Mouse (Mus musculus) embryo, embryonic 11 days (tissue): ENCODE results near the gene Mcam.
"Not testable (repeated sequence)": the region's sequence is repeated elsewhere in the genome, so short reads cannot be mapped to it uniquely, and the experiment has no call there.

Experiments used
- DNase-seq: peaks from one replicate; pipeline ENCODE4 v3.0.0-alpha.2; 2015

Gene Mcam

GRCm38 (mm10) chr9:44109360-44110095 is 24.7 kb upstream of the Mcam start:
- DNase-seq = peak; percentile 77

GRCm38 (mm10) chr9:44111909-44112308 is 22.4 kb upstream of the Mcam start:
- DNase-seq = not testable (repeated sequence)

- DNase-seq = peak; percentile 96
Observed at GRCm38 (mm10) chr9:44113105-44113789, 21.0 kb upstream of the Mcam start, which contains the start of the genes Gm49380 and Rnf26. Gene Gm49380 (minus strand): TSS chr9:44113500. Gene Rnf26 (minus strand): TSS chr9:44113517.

- no peak for DNase-seq
Observed at GRCm38 (mm10) chr9:44114453-44114852, 19.8 kb upstream of the Mcam start.

GRCm38 (mm10) chr9:44115599-44115998 is 18.7 kb upstream of the Mcam start:
- no peak for DNase-seq

GRCm38 (mm10) chr9:44116182-44116581 is 18.1 kb upstream of the Mcam start:
- no peak for DNase-seq

- peak; percentile 45 for DNase-seq
Observed at GRCm38 (mm10) chr9:44119011-44119410, 15.3 kb upstream of the Mcam start.

GRCm38 (mm10) chr9:44119948-44120465 is 14.3 kb upstream of the Mcam start:
- no peak for DNase-seq

GRCm38 (mm10) chr9:44124317-44124716 is 10.0 kb upstream of the Mcam start:
- no peak for DNase-seq

- no peak for DNase-seq
Observed at GRCm38 (mm10) chr9:44125026-44125425, 9.2 kb upstream of the Mcam start.

GRCm38 (mm10) chr9:44125546-44126428 is 8.5 kb upstream of the Mcam start:
- peak; percentile 90 for DNase-seq

GRCm38 (mm10) chr9:44126746-44127145 is 7.5 kb upstream of the Mcam start:
- DNase-seq = no peak

GRCm38 (mm10) chr9:44127351-44127801 is 6.9 kb upstream of the Mcam start:
- DNase-seq = no peak

GRCm38 (mm10) chr9:44129633-44130032 is 4.6 kb upstream of the Mcam start:
- no peak for DNase-seq

GRCm38 (mm10) chr9:44130034-44130433 is 4.2 kb upstream of the Mcam start:
- DNase-seq = peak; percentile 86

GRCm38 (mm10) chr9:44130581-44131275 is 3.5 kb upstream of the Mcam start:
- DNase-seq = peak; percentile 73

- DNase-seq = no peak
Observed at GRCm38 (mm10) chr9:44131276-44131590, 3.0 kb upstream of the Mcam start.

GRCm38 (mm10) chr9:44132200-44132599 is 2.1 kb upstream of the Mcam start:
- DNase-seq = no peak

GRCm38 (mm10) chr9:44133287-44133686 is 982 bp upstream of the Mcam start:
- no peak for DNase-seq

- peak; percentile 43 for DNase-seq
Observed at GRCm38 (mm10) chr9:44134851-44135730, 822 bp downstream of the Mcam start.

- no peak for DNase-seq
Observed at GRCm38 (mm10) chr9:44135731-44136411, 1.6 kb downstream of the Mcam start.
